Mouse (Mus musculus) large intestine, adult 2 months (tissue): ENCODE measurements around the gene Gadd45b. TPM values are rescaled to one million over a fixed set of nuclear protein-coding genes. Genes with fewer than 3 reads are reported as not detected.

ENCODE experiments used
- DNase-seq: peaks from one replicate; pipeline ENCODE4 v3.0.0-alpha.2; 2012; ENCODE audit warnings: low read depth, low spot score
- WGBS: fragments of 180-500 bp; shearing (Covaris S2); methylation state at CpG from one replicate; pipeline ENCODE4 v1.1.7; 2018; 5-methylcytosine and 5-hydroxymethylcytosine counted together
- polyA plus RNA-seq: library from polyadenylated mRNA; depleted of rRNA; stranded (reverse); fragments of >200 nt; gene quantifications from 2 replicates; pipeline ENCODE4 v1.2.3, GENCODE M21; 2012

Gene Gadd45b
- polyA plus RNA-seq, 1 experiment, result 18.3 TPM

GRCm38 (mm10) chr10:80933421-80933979 is 3.6 kb downstream of the Gadd45b start:
- DNase-seq, result no peak
- WGBS, result 2% methylated on average over 21 of the region's 21 CpGs

GRCm38 (mm10) chr10:80934136-80934985 is 4.5 kb downstream of the Gadd45b start:
- DNase-seq, result no peak
- 68% methylated on average over 14 of the region's 14 CpGs for WGBS

- WGBS, result 52% methylated on average over 3 of the region's 3 CpGs
- no peak for DNase-seq
Measured at GRCm38 (mm10) chr10:80935241-80935640, 5.4 kb downstream of the Gadd45b start.

- WGBS, result 25% methylated on average over 17 of the region's 17 CpGs
- DNase-seq, result no peak
Measured at GRCm38 (mm10) chr10:80935698-80936097, 5.8 kb downstream of the Gadd45b start.

GRCm38 (mm10) chr10:80936135-80936809 is 6.4 kb downstream of the Gadd45b start:
- DNase-seq, result no peak
- WGBS, result 3% methylated on average over 37 of the region's 37 CpGs

GRCm38 (mm10) chr10:80936810-80937164 is 6.9 kb downstream of the Gadd45b start:
- DNase-seq, result no peak
- 17% methylated on average over 6 of the region's 6 CpGs for WGBS

- DNase-seq, result no peak
- 18% methylated on average over 8 of the region's 8 CpGs for WGBS
Measured at GRCm38 (mm10) chr10:80937646-80938045, 7.8 kb downstream of the Gadd45b start.

GRCm38 (mm10) chr10:80938831-80939550 is 9.1 kb downstream of the Gadd45b start:
- DNase-seq, result no peak
- 19% methylated on average over 15 of the region's 15 CpGs for WGBS

GRCm38 (mm10) chr10:80939671-80940070 is 9.8 kb downstream of the Gadd45b start:
- no peak for DNase-seq
- 1% methylated on average over 28 of the region's 28 CpGs for WGBS

GRCm38 (mm10) chr10:80940320-80940987 is 10.6 kb downstream of the Gadd45b start:
- WGBS, result 17% methylated on average over 8 of the region's 8 CpGs
- no peak for DNase-seq

GRCm38 (mm10) chr10:80940988-80941347 is 11.1 kb downstream of the Gadd45b start:
- no peak for DNase-seq
- WGBS, result 48% methylated on average over 2 of the region's 2 CpGs

GRCm38 (mm10) chr10:80942919-80943318 is 13.0 kb downstream of the Gadd45b start:
- no peak for DNase-seq
- WGBS, result 74% methylated on average over 8 of the region's 8 CpGs

- 57% methylated on average over 9 of the region's 9 CpGs for WGBS
Measured at GRCm38 (mm10) chr10:80943701-80944100, 13.8 kb downstream of the Gadd45b start.

GRCm38 (mm10) chr10:80944231-80944630 is 14.4 kb downstream of the Gadd45b start:
- WGBS, result 87% methylated on average over 5 of the region's 5 CpGs
- DNase-seq, result no peak

More at GRCm38 (mm10) chr10:80943701-80944100, 13.8 kb downstream of the Gadd45b start:
- DNase-seq, result no peak

GRCm38 (mm10) chr10:80946684-80947437 is 17.0 kb downstream of the Gadd45b start:
- no peak for DNase-seq
- WGBS, result 67% methylated on average over 14 of the region's 14 CpGs

GRCm38 (mm10) chr10:80947802-80948201 is 17.9 kb downstream of the Gadd45b start:
- WGBS, result 20% methylated on average over 2 of the region's 2 CpGs
- no peak for DNase-seq

- no peak for DNase-seq
- WGBS, result 5% methylated on average over 6 of the region's 6 CpGs
Measured at GRCm38 (mm10) chr10:80948570-80948969, 18.7 kb downstream of the Gadd45b start.

- DNase-seq, result no peak
- 49% methylated on average over 3 of the region's 3 CpGs for WGBS
Measured at GRCm38 (mm10) chr10:80949081-80949480, 19.2 kb downstream of the Gadd45b start.

- 65% methylated on average over 5 of the region's 5 CpGs for WGBS
- no peak for DNase-seq
Measured at GRCm38 (mm10) chr10:80950314-80950713, 20.4 kb downstream of the Gadd45b start.
